Mouse (Mus musculus) limb, embryonic 15.5 days (tissue): ENCODE data around the gene Ube2g2. TPM values are rescaled to one million over a fixed set of nuclear protein-coding genes. Genes with fewer than 3 reads are reported as not detected.

Experiments
- ATAC-seq: fragments of 200-750 bp; cut with Nextera tagmentation; 2 replicates; pipeline ENCODE4 v1.8.0; 2017; ENCODE audit warnings: low read depth, moderate TSS enrichment; ENCODE audit not compliant: insufficient number of reproducible peaks, low FRiP score, low TSS enrichment
- H3K27ac ChIP-seq: fragments of 300-500 bp; sonication (generic); 2 replicates; pipeline ENCODE4 v1.5.1; 2015; ENCODE audit warnings: moderate library complexity, mild to moderate bottlenecking, inconsistent platforms
- H3K27me3 ChIP-seq: fragments of 300-500 bp; sonication (generic); 2 replicates; pipeline ENCODE4 v1.6.1; 2015; ENCODE audit warnings: inconsistent platforms
- H3K36me3 ChIP-seq: fragments of 300-500 bp; sonication (generic); 2 replicates; pipeline ENCODE4 v1.6.1; 2015; ENCODE audit warnings: inconsistent platforms
- H3K4me1 ChIP-seq: fragments of 300-500 bp; sonication (generic); 2 replicates; pipeline ENCODE4 v1.6.1; 2015; ENCODE audit warnings: inconsistent platforms
- H3K4me2 ChIP-seq: fragments of 300-500 bp; sonication (generic); 2 replicates; pipeline ENCODE4 v1.6.1; 2015; ENCODE audit warnings: mild to moderate bottlenecking, inconsistent platforms
- H3K4me3 ChIP-seq: fragments of 300-500 bp; sonication (generic); 2 replicates; pipeline ENCODE4 v1.5.1; 2015; ENCODE audit warnings: mild to moderate bottlenecking, inconsistent platforms
- H3K9ac ChIP-seq: fragments of 300-500 bp; sonication (generic); 2 replicates; pipeline ENCODE4 v1.6.1; 2015; ENCODE audit warnings: inconsistent platforms
- H3K9me3 ChIP-seq: fragments of 300-500 bp; sonication (generic); 2 replicates; pipeline ENCODE4 v1.6.1; 2016; ENCODE audit warnings: inconsistent platforms
- WGBS: fragments of 180-500 bp; shearing (Covaris S2); methylation state at CpG from one replicate; pipeline ENCODE4 v1.1.7; 2015; 5-methylcytosine and 5-hydroxymethylcytosine counted together
- polyA plus RNA-seq: library from polyadenylated mRNA; unstranded; fragments of >200 nt; fragmentation: Nextera tagmentation; extraction: Ambion mirVana; gene quantifications from 2 replicates; pipeline ENCODE4 v1.2.1, GENCODE M21; 2015

Gene Ube2g2
- polyA plus RNA-seq, 1 experiment from 2014 or later = 99.8 TPM

DNA sequence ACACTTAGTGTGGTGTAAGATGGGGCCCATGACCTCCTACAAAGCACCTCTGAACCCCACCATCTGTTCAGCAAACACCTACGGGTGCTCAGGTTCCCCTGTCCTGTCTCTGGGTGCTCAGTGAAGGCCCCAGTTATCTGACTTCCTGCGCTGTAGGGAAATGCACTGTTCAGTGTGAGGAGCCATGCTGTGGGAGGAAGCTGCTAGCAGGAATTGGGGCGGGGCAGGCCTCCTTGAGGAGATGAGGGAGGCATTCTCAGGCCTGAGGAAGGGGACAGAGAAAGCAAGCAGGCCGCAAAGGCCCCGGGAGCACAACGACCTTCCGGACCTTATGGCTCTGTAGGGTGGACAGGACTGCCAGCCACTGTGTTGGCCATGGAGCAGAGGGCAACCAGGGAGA, 33.0 kb upstream of the Ube2g2 start:
- 82% methylated on average over 7 of the region's 7 CpGs for whole genome bisulfite sequencing

DNA sequence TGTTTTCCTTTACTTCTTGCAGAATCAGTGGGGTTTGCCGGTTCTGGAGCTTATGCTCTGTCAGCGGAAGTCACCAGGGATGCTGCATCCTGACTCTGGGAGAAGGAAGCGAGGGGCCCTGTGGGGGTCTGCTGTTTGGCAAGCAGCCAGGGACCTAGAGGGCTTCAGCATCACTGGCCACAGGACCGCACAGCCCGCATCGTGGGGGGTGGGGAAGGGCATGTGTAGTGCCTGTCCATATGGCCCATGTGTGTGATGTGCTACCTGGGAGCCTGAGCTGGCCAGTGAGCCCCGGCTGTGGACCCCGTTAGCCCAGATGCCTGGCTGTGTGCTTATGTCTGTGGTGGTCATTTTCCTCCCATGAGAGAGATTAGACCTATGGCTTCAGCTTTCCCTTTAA, 32.3 kb upstream of the Ube2g2 start:
- no peak for ATAC-seq
- peaks cover 15% of the 10 kb centered on the region for H3K4me1 ChIP-seq
- H3K9ac ChIP-seq = no peak overlapping the region
- 72% methylated on average over 8 of the region's 8 CpGs for WGBS
- no peak overlapping the region for H3K4me3 ChIP-seq
- no peak overlapping the region for H3K27ac ChIP-seq
- peaks cover 77% of the 10 kb centered on the region for H3K36me3 ChIP-seq
- no peaks in the 10 kb centered on the region for H3K9me3 ChIP-seq
- H3K27me3 ChIP-seq = no peaks in the 10 kb centered on the region
- H3K4me2 ChIP-seq = no peak overlapping the region

More for the DNA sequence above, 33.0 kb upstream of the Ube2g2 start:
- Histone ChIP-seq H3K9me3 (no peaks in the 10 kb centered on the region), H3K4me2 (no peak overlapping the region), H3K27ac (no peak overlapping the region), H3K27me3 (no peaks in the 10 kb centered on the region), H3K36me3 (peaks cover 71% of the 10 kb centered on the region), H3K4me3 (no peak overlapping the region), H3K9ac (no peak overlapping the region), H3K4me1 (peaks cover 15% of the 10 kb centered on the region)
- ATAC-seq = no peak

DNA sequence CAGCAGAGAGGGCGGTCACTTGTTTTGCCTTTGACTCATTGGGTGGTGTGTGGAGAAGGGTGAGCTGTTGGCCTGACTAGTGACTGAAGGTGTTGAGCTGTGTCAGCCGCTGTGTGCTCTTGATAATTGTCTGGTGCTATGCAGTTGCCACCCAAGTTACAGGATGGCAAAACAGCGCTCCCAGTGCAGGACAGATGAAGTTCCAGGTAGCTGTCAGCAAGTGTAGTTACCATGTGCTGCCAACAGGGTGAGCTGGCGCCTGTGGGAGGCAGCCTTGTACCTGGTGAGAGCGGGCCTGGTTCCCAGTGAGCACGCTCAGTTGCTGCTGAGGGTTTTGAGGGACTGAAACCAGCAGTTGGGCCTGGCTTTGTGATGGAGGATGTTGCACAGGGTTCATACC, 31.3 kb upstream of the Ube2g2 start:
- ATAC-seq = 0 out of 2 replicates have a peak, but pooled peaks have one; percentile 22
- WGBS = 48% methylated on average over 6 of the region's 6 CpGs
- no peaks in the 10 kb centered on the region for H3K27me3 ChIP-seq
- H3K4me2 ChIP-seq = no peak overlapping the region
- H3K27ac ChIP-seq = no peak overlapping the region
- H3K9me3 ChIP-seq = no peaks in the 10 kb centered on the region
- no peak overlapping the region for H3K4me3 ChIP-seq
- H3K4me1 ChIP-seq = peaks cover 15% of the 10 kb centered on the region
- H3K9ac ChIP-seq = no peak overlapping the region
- H3K36me3 ChIP-seq = peaks cover 86% of the 10 kb centered on the region

DNA sequence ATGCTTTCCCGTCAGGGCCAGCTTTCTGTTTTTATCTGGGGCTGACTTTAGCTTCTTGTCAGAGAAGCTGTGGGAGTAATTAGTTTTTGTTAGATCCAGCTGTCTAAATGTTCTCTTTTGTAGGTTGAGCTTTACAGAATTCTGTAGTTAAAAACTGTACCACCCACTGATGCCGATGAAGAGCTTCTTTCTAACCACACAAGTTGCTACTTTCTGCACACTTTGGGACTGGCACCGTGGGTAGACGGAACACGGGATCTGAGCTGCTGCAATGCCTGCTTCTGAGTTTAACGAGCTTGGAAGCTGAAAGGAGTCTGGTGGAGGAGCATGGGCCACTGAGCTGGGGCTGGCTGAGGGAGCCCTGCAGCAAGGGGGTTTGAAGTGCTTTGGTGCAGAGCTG, 30.5 kb upstream of the Ube2g2 start:
- Histone ChIP-seq H3K27me3 (no peaks in the 10 kb centered on the region), H3K4me1 (peaks cover 15% of the 10 kb centered on the region), H3K4me3 (no peak overlapping the region), H3K9me3 (no peaks in the 10 kb centered on the region), H3K9ac (no peak overlapping the region), H3K36me3 (peaks cover 87% of the 10 kb centered on the region), H3K4me2 (no peak overlapping the region), H3K27ac (no peak overlapping the region)
- WGBS = 57% methylated on average over 6 of the region's 6 CpGs
- ATAC-seq = no peak

DNA sequence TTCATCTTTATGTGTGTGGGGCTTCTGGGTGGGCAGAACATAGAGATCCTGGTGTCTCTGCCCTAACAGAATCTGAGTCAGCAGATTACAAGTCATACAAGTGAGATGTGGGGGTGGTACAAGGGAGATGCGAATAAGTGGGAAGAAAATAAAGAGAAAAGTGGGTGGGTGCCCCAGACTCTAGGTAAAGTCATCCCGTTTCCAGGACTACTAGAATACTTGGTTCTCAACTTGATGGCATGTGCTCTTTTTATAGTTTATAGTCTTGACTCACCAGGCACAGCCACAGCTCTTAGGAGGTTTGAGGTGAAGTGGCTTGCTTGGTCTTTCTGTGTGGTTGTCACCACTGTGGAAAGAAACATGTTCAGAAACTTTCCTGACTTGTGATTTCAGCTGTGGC, 26.0 kb upstream of the Ube2g2 start:
- 88% methylated on average over 2 of the region's 2 CpGs for whole genome bisulfite sequencing
- peaks cover 80% of the 10 kb centered on the region for H3K36me3 ChIP-seq
- ATAC-seq = no peak

DNA sequence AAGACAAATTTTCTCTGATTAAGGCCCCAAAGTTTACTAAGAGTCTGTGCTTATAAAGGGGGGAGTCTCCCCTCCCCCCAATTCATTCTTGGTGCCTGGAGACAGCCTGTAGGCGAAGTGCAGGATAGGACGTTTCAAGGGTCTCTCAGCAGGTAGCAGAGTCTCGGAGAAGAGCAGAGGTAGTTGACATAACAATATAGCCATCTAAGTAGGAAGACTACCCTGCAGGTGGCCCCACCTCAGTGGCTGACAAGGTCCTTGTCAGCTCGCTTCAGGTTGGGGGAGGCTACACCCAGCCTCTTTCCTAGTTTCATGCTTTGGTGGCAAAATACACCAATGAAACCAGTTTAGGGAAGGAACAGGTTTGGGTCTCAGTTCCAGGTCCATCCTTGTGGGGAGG, 19.1 kb upstream of the Ube2g2 start:
- H3K27me3 ChIP-seq = no peaks in the 10 kb centered on the region
- H3K36me3 ChIP-seq = peaks cover 18% of the 10 kb centered on the region
- 59% methylated on average over 4 of the region's 4 CpGs for WGBS
- H3K9me3 ChIP-seq = no peaks in the 10 kb centered on the region
- H3K4me2 ChIP-seq = no peak overlapping the region
- H3K9ac ChIP-seq = no peak overlapping the region
- no peak overlapping the region for H3K27ac ChIP-seq
- ATAC-seq = no peak
- H3K4me1 ChIP-seq = peaks cover 21% of the 10 kb centered on the region
- H3K4me3 ChIP-seq = no peak overlapping the region

More for the DNA sequence above, 26.0 kb upstream of the Ube2g2 start:
- Histone ChIP-seq H3K27ac (no peak overlapping the region), H3K4me3 (no peak overlapping the region), H3K4me2 (no peak overlapping the region), H3K27me3 (no peaks in the 10 kb centered on the region), H3K4me1 (0 out of 2 replicates have a peak, but pooled peaks cover under 1% of the 10 kb centered on the region), H3K9me3 (no peaks in the 10 kb centered on the region), H3K9ac (no peak overlapping the region)

DNA sequence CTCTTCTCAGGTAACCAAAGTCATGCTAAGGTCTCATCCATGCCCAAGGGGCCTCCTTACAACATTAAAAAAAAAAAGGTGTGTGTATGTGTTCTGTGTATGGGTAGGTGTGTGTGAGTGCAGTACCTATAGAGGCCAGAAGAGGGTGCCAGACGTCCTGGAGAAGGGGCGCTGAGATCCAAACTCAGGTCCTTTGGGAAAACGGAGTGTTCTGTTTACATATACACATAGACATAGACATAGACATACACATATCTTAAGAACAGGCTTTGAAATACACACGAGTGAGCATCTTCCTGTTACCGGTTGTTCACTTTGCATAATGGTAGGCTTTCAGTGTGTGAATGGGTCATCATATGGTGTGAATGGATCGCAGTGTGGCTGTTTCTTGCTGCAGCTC, 18.0 kb upstream of the Ube2g2 start:
- H3K27ac ChIP-seq = no peak overlapping the region
- H3K4me3 ChIP-seq = no peak overlapping the region
- H3K4me2 ChIP-seq = no peak overlapping the region
- H3K9me3 ChIP-seq = no peaks in the 10 kb centered on the region
- ATAC-seq = no peak
- no peak overlapping the region for H3K9ac ChIP-seq
- H3K4me1 ChIP-seq = peaks cover 26% of the 10 kb centered on the region
- peaks cover 8% of the 10 kb centered on the region; the same call in 1 of the 2 replicates for H3K36me3 ChIP-seq
- 90% methylated on average over 6 of the region's 6 CpGs for WGBS
- no peaks in the 10 kb centered on the region for H3K27me3 ChIP-seq

DNA sequence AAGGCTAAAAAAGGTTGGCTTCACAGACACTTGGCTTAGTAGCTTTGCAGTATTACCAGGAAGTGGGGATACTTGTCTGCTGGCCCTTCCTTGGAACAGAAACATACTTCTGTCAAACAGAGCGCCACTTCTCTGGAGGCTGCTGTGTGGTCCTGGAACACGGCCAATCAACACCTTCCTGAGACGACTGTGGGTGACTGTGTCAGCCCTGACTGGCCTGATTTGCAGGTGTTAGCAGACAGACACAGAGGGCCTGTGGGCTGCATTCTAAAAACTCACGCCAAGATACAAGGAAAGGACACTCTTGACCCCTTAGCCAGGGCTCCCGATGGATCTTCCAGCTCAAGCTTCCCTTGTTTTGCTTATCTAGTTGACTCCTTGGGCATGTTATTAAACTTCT, 17.1 kb upstream of the Ube2g2 start:
- H3K4me2 ChIP-seq = no peak overlapping the region
- H3K4me1 ChIP-seq = peaks cover 29% of the 10 kb centered on the region
- peak overlapping the region; percentile 98 for H3K27ac ChIP-seq
- WGBS = 63% methylated on average over 5 of the region's 5 CpGs
- ATAC-seq = no peak
- peaks cover 9% of the 10 kb centered on the region for H3K36me3 ChIP-seq
- H3K27me3 ChIP-seq = no peaks in the 10 kb centered on the region
- no peaks in the 10 kb centered on the region for H3K9me3 ChIP-seq
- H3K9ac ChIP-seq = no peak overlapping the region
- H3K4me3 ChIP-seq = no peak overlapping the region

DNA sequence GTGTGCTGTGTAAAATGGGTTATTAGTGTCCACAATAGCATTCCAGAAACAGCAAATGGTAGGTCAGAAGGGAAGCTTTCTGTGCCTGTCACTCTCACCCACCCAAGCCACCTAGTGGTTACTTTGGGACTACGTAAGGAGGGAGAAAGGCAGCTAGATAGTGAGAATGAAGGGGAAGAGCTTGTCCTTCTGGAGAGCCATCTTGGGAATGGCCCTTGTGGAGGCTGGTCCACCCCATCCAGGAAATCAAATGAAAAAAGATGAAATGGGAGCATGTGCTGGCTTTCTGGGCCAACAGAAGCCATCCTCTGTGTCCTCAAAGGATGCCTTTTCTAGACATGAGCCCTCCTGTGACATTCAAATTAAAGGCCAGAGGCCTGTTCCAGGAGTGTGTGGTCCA, 16.7 kb upstream of the Ube2g2 start:
- Histone ChIP-seq H3K9ac (no peak overlapping the region), H3K27me3 (no peaks in the 10 kb centered on the region), H3K4me1 (peaks cover 29% of the 10 kb centered on the region), H3K36me3 (peaks cover 12% of the 10 kb centered on the region), H3K27ac (peak overlapping the region; percentile 98), H3K4me3 (peak overlapping the region; percentile 79), H3K4me2 (peak overlapping the region; percentile 86; the same call in 1 of the 2 replicates), H3K9me3 (no peaks in the 10 kb centered on the region)
- no peak for ATAC-seq
- WGBS = 44% methylated on average over 1 of the region's 1 CpGs

DNA sequence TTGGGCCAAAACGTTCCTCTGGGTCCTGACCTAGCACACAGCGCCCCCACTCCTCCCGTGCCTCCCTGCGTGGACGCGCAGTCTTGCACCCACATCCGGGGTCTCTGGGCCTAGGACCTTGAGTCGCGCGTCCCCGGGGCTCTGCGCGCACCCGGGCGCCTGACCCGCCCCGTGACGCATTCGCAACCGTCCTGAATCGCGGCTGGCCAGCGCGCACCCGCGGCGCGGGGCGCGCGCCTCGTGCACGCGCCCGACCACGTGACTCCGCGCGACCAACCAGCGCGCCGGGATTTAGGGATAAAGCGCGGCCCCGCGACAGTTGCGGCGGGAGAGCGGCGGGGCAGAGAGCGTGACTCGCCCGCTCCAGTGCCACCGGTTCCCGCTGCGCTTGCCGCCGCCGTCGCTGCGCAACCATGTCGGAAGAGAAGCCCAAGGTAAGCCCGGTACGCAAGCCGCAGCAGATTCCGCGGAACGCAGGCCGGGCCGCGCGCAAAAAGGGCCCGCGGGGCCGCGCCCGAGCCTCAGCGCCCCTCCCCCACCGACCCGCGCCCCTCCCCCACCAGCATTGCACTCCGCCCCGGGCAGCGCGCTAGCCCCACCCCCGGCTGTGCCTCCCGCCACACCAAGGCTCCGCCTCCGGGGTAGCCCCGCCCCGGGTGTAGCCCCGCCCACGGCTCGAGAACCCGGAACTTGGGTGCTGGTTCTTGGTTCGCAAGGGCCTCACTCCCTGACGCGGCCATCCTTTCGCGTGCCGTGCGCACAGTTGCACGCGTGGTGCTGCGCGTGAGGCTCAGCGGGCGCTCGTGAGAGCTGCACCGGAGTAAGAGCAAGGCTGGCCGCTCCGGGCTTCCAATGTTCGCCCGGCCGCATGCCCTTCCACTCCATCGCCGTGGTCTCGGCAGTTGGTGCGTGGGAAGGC, 15.9 kb upstream of the Ube2g2 start, which contains the start of the genes Sumo3 and Gm49325:
Gene Sumo3 (plus strand): TSS at position 190 of the 919 bp plus-strand sequence.
Gene Gm49325 (plus strand): TSS at position 290 of the 919 bp plus-strand sequence.
- H3K9me3 ChIP-seq = no peaks in the 10 kb centered on the region
- peak within 1 kb of the TSS; percentile 86 for H3K4me2 ChIP-seq
- H3K27ac ChIP-seq = peak within 1 kb of the TSS; percentile 98
- H3K9ac ChIP-seq = peak within 1 kb of the TSS; percentile 67
- peak; percentile 88 for ATAC-seq
- peaks cover 33% of the 10 kb centered on the region for H3K4me1 ChIP-seq
- 1% methylated on average over 96 of the region's 119 CpGs for WGBS
- H3K27me3 ChIP-seq = no peaks in the 10 kb centered on the region
- H3K36me3 ChIP-seq = peaks cover 19% of the 10 kb centered on the region
- peak within 1 kb of the TSS; percentile 79 for H3K4me3 ChIP-seq

DNA sequence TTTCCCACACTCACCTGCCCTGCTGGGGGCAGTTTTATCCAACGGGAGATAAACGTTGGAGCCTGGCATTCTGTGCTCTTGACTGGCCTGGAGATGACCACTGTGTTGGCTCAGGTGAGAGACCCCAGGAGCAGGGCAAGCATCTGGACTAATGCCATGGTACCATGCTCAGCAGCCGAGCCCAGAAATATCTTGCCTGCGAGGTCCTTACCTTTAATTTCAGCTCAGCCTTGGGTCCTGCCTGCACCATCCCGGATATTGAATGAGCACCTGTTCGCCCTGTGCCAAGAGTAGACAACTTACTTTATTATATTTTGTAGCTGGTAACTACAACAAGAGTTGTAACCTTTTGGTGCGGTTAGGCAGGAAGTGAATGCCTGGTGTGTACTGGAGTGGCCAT, 15.2 kb upstream of the Ube2g2 start:
- H3K27me3 ChIP-seq = no peaks in the 10 kb centered on the region
- peak overlapping the region; percentile 86 for H3K4me2 ChIP-seq
- peak overlapping the region; percentile 58 for H3K9ac ChIP-seq
- H3K4me3 ChIP-seq = peak overlapping the region; percentile 79
- 29% methylated on average over 7 of the region's 7 CpGs for WGBS
- H3K9me3 ChIP-seq = no peaks in the 10 kb centered on the region
- ATAC-seq = no peak
- peaks cover 26% of the 10 kb centered on the region for H3K36me3 ChIP-seq
- peaks cover 33% of the 10 kb centered on the region for H3K4me1 ChIP-seq
- peak overlapping the region; percentile 98 for H3K27ac ChIP-seq

DNA sequence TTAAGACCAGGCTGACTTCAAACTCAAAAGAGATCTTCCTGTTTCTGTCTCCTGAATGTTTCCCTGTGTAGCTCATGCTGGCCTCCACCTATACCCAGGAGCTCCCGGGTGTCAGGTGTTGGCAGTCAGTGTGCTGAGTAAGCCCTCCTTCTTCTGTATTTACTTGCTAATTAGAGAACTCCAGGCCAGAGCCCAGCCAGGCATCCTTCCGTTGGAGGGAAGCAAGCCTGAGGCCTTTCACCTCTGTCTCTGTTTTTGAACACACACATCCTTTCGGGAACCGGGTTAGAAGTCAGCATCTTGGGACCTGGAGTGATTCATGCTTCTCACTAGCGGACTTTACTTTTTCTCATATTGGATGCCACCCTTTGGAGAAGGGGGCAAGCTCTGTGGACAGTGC, 14.6 kb upstream of the Ube2g2 start:
- Histone ChIP-seq H3K9me3 (no peaks in the 10 kb centered on the region), H3K27ac (no peak overlapping the region), H3K9ac (no peak overlapping the region), H3K36me3 (peaks cover 32% of the 10 kb centered on the region), H3K4me3 (peak overlapping the region; percentile 79), H3K4me1 (peaks cover 33% of the 10 kb centered on the region), H3K27me3 (no peaks in the 10 kb centered on the region), H3K4me2 (peak overlapping the region; percentile 86)
- ATAC-seq = no peak
- WGBS = 68% methylated on average over 5 of the region's 5 CpGs
